Mouse (Mus musculus) MEL (cell line): ENCODE measurements around the gene Kif19a. TPM values are rescaled to one million over a fixed set of nuclear protein-coding genes. Genes with fewer than 3 reads are reported as not detected.

Experiments used
- DNase-seq: peaks from one replicate; pipeline ENCODE4 v3.0.0; 2011; ENCODE audit warnings: low read depth, low spot score
- H3K27ac ChIP-seq: 2 replicates; pipeline ENCODE4 v1.5.1; 2012; ENCODE audit warnings: low read depth, mild to moderate bottlenecking, control low read depth, low read length, moderate library complexity; ENCODE audit not compliant: control insufficient read depth
- H3K27me3 ChIP-seq, 2 experiments: fragments of 150-350 bp in 1 of 2; sonication (generic) in 1 of 2; 2 replicates each; pipeline ENCODE4 v1.6.1; 2012; ENCODE audit warnings: low read length in 2 of 2, mild to moderate bottlenecking in 2 of 2, improper control_type of control experiment in 1 of 2, moderate library complexity in 1 of 2; ENCODE audit not compliant: insufficient read depth in 2 of 2, control insufficient read depth in 1 of 2
- H3K36me3 ChIP-seq, 2 experiments: 2 replicates each; pipeline ENCODE4 v1.6.1; 2012 to 2014; ENCODE audit warnings: low read length in 2 of 2, improper control_type of control experiment in 1 of 2, inconsistent platforms in 1 of 2, mild to moderate bottlenecking in 1 of 2; ENCODE audit not compliant: insufficient read depth in 2 of 2, control insufficient read depth in 1 of 2
- H3K4me1 ChIP-seq, 2 experiments: fragments of 150-350 bp in 1 of 2; sonication (generic) in 1 of 2; 2 replicates each; pipeline ENCODE4 v1.6.1; 2012; ENCODE audit warnings: low read length in 2 of 2, improper control_type of control experiment in 1 of 2, mild to moderate bottlenecking in 1 of 2; ENCODE audit not compliant: insufficient read depth in 2 of 2, control insufficient read depth in 1 of 2
- H3K4me3 ChIP-seq, 2 experiments: fragments of 150-350 bp in 1 of 2; sonication (generic) in 1 of 2; 2 replicates each; pipeline ENCODE4 v1.5.1; 2012; ENCODE audit warnings: low read depth in 2 of 2, low read length in 2 of 2, mild to moderate bottlenecking in 2 of 2, moderate library complexity in 2 of 2, control low read depth in 1 of 2, improper control_type of control experiment in 1 of 2; ENCODE audit not compliant: control insufficient read depth in 1 of 2, insufficient read depth in 1 of 2
- H3K79me2 ChIP-seq: 2 replicates; pipeline ENCODE4 v1.6.1; 2012; ENCODE audit warnings: mild to moderate bottlenecking, low read length, moderate library complexity; ENCODE audit not compliant: control insufficient read depth, poor library complexity, insufficient read depth
- H3K9ac ChIP-seq: 2 replicates; pipeline ENCODE4 v1.6.1; 2012; ENCODE audit warnings: low read depth, mild to moderate bottlenecking, control low read depth, low read length, moderate library complexity; ENCODE audit not compliant: control insufficient read depth, poor library complexity, severe bottlenecking
- H3K9me3 ChIP-seq: fragments of 150-350 bp; sonication (generic); replicated peaks from 2 replicates; pipeline ENCODE4 v1.6.1; 2012; ENCODE audit warnings: mild to moderate bottlenecking, low read length, improper control_type of control experiment, moderate library complexity; ENCODE audit not compliant: insufficient read depth
- BHLHE40 ChIP-seq: IDR thresholded peaks from 2 replicates; pipeline ENCODE4 v1.6.1; 2012; ENCODE audit warnings: low read depth, mild to moderate bottlenecking, inconsistent platforms, low read length, improper control_type of control experiment, borderline replicate concordance
- CHD1 ChIP-seq: IDR thresholded peaks from 2 replicates; pipeline ENCODE4 v1.6.1; 2012; ENCODE audit warnings: low read depth, mild to moderate bottlenecking, inconsistent platforms, low read length, improper control_type of control experiment
- CTCF ChIP-seq, 3 experiments: IDR thresholded peaks in 2 of 3; conservative IDR thresholded peaks in 1 of 3; 2 replicates each; pipeline ENCODE4 v1.5.1; 2011 to 2012; ENCODE audit warnings: low read length in 3 of 3, low read depth in 2 of 3, mild to moderate bottlenecking in 2 of 3, improper control_type of control experiment in 1 of 3, inconsistent platforms in 1 of 3, mixed read lengths in 1 of 3, moderate library complexity in 1 of 3; ENCODE audit not compliant: control insufficient read depth in 1 of 3, insufficient read depth in 1 of 3, poor library complexity in 1 of 3, severe bottlenecking in 1 of 3
- ELF1 ChIP-seq: IDR thresholded peaks from 2 replicates; pipeline ENCODE4 v1.6.1; 2014; ENCODE audit warnings: low read depth, mild to moderate bottlenecking, inconsistent platforms, low read length, improper control_type of control experiment, moderate library complexity
- EP300 ChIP-seq, 2 experiments: IDR thresholded peaks; 2 replicates each; pipeline ENCODE4 v1.6.1; 2011; ENCODE audit warnings: improper control_type of control experiment in 2 of 2, low read length in 2 of 2, low read depth in 1 of 2, mild to moderate bottlenecking in 1 of 2
- GABPA ChIP-seq: IDR thresholded peaks from 2 replicates; pipeline ENCODE4 v1.6.1; 2012; ENCODE audit warnings: low read depth, mild to moderate bottlenecking, inconsistent platforms, low read length, improper control_type of control experiment, moderate library complexity
- GATA1 ChIP-seq: IDR thresholded peaks from 2 replicates; pipeline ENCODE4 v1.6.1; 2011; ENCODE audit warnings: low read depth, low read length, improper control_type of control experiment
- KAT2A ChIP-seq: conservative IDR thresholded peaks from 2 replicates; pipeline ENCODE4 v1.6.1; 2012; ENCODE audit warnings: low read depth, low read length, improper control_type of control experiment, inconsistent platforms
- MAFK ChIP-seq: IDR thresholded peaks from 2 replicates; pipeline ENCODE4 v1.6.1; 2011; ENCODE audit warnings: low read depth, mild to moderate bottlenecking, low read length, improper control_type of control experiment, borderline replicate concordance
- MYC ChIP-seq: IDR thresholded peaks from 2 replicates; pipeline ENCODE4 v1.6.1; 2011; ENCODE audit warnings: low read depth, mild to moderate bottlenecking, low read length, improper control_type of control experiment, moderate library complexity
- NELFE ChIP-seq: IDR thresholded peaks from 2 replicates; pipeline ENCODE4 v1.6.1; 2011; ENCODE audit warnings: low read depth, low read length, improper control_type of control experiment
- POLR2A ChIP-seq, 2 experiments: IDR thresholded peaks; 2 replicates each; pipeline ENCODE4 v1.6.1; 2011 to 2012; ENCODE audit warnings: low read length in 2 of 2, mild to moderate bottlenecking in 2 of 2, control low read depth in 1 of 2, improper control_type of control experiment in 1 of 2, low read depth in 1 of 2, moderate library complexity in 1 of 2; ENCODE audit not compliant: control insufficient read depth in 1 of 2, insufficient read depth in 1 of 2, poor library complexity in 1 of 2
- POLR2AphosphoS2 ChIP-seq: IDR thresholded peaks from 2 replicates; pipeline ENCODE4 v1.6.1; 2011; ENCODE audit warnings: low read length, improper control_type of control experiment
- RCOR1 ChIP-seq: IDR thresholded peaks from 2 replicates; pipeline ENCODE4 v1.6.1; 2012; ENCODE audit warnings: low read depth, mild to moderate bottlenecking, inconsistent platforms, low read length, improper control_type of control experiment
- SIN3A ChIP-seq: IDR thresholded peaks from 2 replicates; pipeline ENCODE4 v1.6.1; 2012; ENCODE audit warnings: low read length, improper control_type of control experiment, inconsistent platforms
- SMC3 ChIP-seq: IDR thresholded peaks from 2 replicates; pipeline ENCODE4 v1.6.1; 2011; ENCODE audit warnings: low read depth, low read length, improper control_type of control experiment
- TAL1 ChIP-seq: IDR thresholded peaks from 2 replicates; pipeline ENCODE4 v1.6.1; 2012; ENCODE audit warnings: mild to moderate bottlenecking, inconsistent platforms, low read length, moderate library complexity, mixed read lengths
- TBP ChIP-seq: IDR thresholded peaks from 2 replicates; pipeline ENCODE4 v1.8.0; 2011; ENCODE audit warnings: low read depth, low read length, improper control_type of control experiment
- TCF12 ChIP-seq: IDR thresholded peaks from 2 replicates; pipeline ENCODE4 v1.6.1; 2014; ENCODE audit warnings: low read depth, mild to moderate bottlenecking, inconsistent platforms, low read length, improper control_type of control experiment, moderate library complexity
- UBTF ChIP-seq: IDR thresholded peaks from 2 replicates; pipeline ENCODE4 v1.6.1; 2012; ENCODE audit warnings: low read depth, mild to moderate bottlenecking, inconsistent platforms, low read length, improper control_type of control experiment, moderate library complexity, borderline replicate concordance; ENCODE audit not compliant: insufficient read depth
- USF2 ChIP-seq, 2 experiments: IDR thresholded peaks; 2 replicates each; pipeline ENCODE4 v1.6.1; 2011 to 2012; ENCODE audit warnings: improper control_type of control experiment in 2 of 2, low read length in 2 of 2, borderline replicate concordance in 1 of 2, inconsistent platforms in 1 of 2, low read depth in 1 of 2, mild to moderate bottlenecking in 1 of 2; ENCODE audit not compliant: insufficient read depth in 1 of 2
- ZC3H11A ChIP-seq: IDR thresholded peaks from 2 replicates; pipeline ENCODE4 v1.6.1; 2012; ENCODE audit warnings: low read depth, mild to moderate bottlenecking, inconsistent platforms, low read length, improper control_type of control experiment
- ZMIZ1 ChIP-seq: IDR thresholded peaks from 2 replicates; pipeline ENCODE4 v1.6.1; 2012; ENCODE audit warnings: low read depth, mild to moderate bottlenecking, inconsistent platforms, low read length, improper control_type of control experiment, moderate library complexity
- ZNF384 ChIP-seq: IDR thresholded peaks from 2 replicates; pipeline ENCODE4 v1.6.1; 2012; ENCODE audit warnings: low read depth, mild to moderate bottlenecking, inconsistent platforms, low read length, improper control_type of control experiment
- polyA plus RNA-seq, 2 experiments: library from polyadenylated mRNA; stranded (reverse) in 1 of 2; unstranded in 1 of 2; fragments of >175 nt in 1 of 2; fragments of >200 nt in 1 of 2; gene quantifications; 2 replicates each; pipeline versions ENCODE4 v1.2.1 to v1.2.4; 2012; ENCODE audit warnings: low replicate concordance in 2 of 2, low read depth in 1 of 2; ENCODE audit not compliant: insufficient read length in 2 of 2, insufficient read depth in 1 of 2, missing spikeins in 1 of 2
- total RNA-seq: library from RNA; depleted of rRNA; stranded (reverse); fragments of 300-350 nt; gene quantifications from 2 replicates; pipeline ENCODE4 v1.2.3, GENCODE M21; 2012

Kif19a gene
- total and polyA plus RNA-seq, 3 experiments, result not detected

DNA sequence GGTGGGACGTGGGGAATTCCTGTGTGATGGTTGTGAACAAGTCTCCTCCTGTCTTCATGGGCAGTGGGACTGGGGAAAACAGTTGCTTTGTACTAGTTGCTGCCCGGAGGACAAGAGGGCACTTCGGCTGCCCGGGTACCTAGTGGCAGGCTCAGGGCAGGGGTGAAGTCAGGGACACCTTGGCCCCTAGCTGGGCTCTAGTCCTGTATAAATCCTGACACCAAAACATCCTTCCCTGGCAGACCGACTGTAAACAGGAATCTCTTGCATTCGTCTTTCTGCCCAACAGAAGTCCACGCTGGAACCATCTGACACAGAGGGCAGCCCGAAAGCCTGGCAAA, 65.2 kb downstream of the Kif19a start:
- Histone ChIP-seq H3K27me3 (no peaks in the 10 kb centered on the region), H3K4me1 (no peaks in the 10 kb centered on the region), H3K27ac (no peak overlapping the region), H3K4me3 (no peak overlapping the region), H3K9ac (no peak overlapping the region), H3K9me3 (no peaks in the 10 kb centered on the region), H3K36me3 (no peaks in the 10 kb centered on the region), H3K79me2 (no peaks in the 10 kb centered on the region)
- TF ChIP-seq MYC, result no peak
- TF ChIP-seq TCF12, result no peak
- no peak for TF ChIP-seq KAT2A
- no peak for TF ChIP-seq EP300 (IDR thresholded peaks at IDR 0.05; ENCODE audit: low read depth in 1 of 2, low read length in 2 of 2)
- TF ChIP-seq TAL1, result no peak
- no peak for TF ChIP-seq SMC3
- no peak for TF ChIP-seq CTCF (IDR thresholded peaks at IDR 0.05 in 2 of 3, conservative IDR thresholded peaks at IDR 0.05 in 1 of 3; ENCODE audit: control insufficient read depth in 1 of 3, insufficient read depth in 1 of 3, low read depth in 2 of 3, low read length in 3 of 3, poor library complexity in 1 of 3, severe bottlenecking in 1 of 3)
- no peak for TF ChIP-seq ZMIZ1
- TF ChIP-seq POLR2A (IDR thresholded peaks at IDR 0.05; ENCODE audit: control insufficient read depth in 1 of 2, insufficient read depth in 1 of 2, low read depth in 1 of 2, low read length in 2 of 2, poor library complexity in 1 of 2), result no peak
- no peak for TF ChIP-seq ZC3H11A
- TF ChIP-seq NELFE, result no peak
- no peak for TF ChIP-seq MAFK
- no peak for DNase-seq

DNA sequence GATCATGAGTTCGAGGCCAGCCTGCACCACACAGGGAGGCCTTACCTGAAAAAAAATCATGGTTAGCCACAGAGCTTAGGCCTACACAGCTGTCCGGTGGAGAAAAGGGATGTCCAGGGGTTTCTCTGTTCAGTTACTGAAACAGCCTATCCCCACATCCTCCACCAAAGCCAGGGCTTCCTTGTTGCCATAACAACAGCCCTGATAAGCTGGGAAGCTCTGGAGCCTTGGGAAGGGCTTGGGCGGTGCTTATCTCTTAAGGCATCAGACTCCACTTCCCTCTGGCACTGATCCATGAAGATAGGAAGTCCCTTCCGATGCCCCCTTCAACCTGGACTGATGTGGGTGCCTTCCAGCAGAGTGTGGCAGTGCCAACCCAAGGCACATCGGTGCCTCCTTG, 68.0 kb downstream of the Kif19a start:
- Histone ChIP-seq H3K27me3 (no peaks in the 10 kb centered on the region), H3K4me3 (no peak overlapping the region), H3K27ac (no peak overlapping the region), H3K9me3 (no peaks in the 10 kb centered on the region), H3K36me3 (no peaks in the 10 kb centered on the region), H3K4me1 (no peaks in the 10 kb centered on the region), H3K9ac (no peak overlapping the region), H3K79me2 (no peaks in the 10 kb centered on the region)
- TF ChIP-seq TCF12 (no peak), ZNF384 (no peak), ELF1 (no peak), MAFK (no peak), UBTF (no peak), POLR2AphosphoS2 (no peak), GABPA (no peak), TBP (no peak), USF2 (IDR thresholded peaks at IDR 0.05; ENCODE audit: borderline replicate concordance in 1 of 2, insufficient read depth in 1 of 2, low read depth in 1 of 2, low read length in 2 of 2) (no peak), BHLHE40 (no peak), CHD1 (no peak), SIN3A (no peak), EP300 (IDR thresholded peaks at IDR 0.05; ENCODE audit: low read depth in 1 of 2, low read length in 2 of 2) (no peak), GATA1 (no peak), NELFE (no peak), CTCF (IDR thresholded peaks at IDR 0.05 in 2 of 3, conservative IDR thresholded peaks at IDR 0.05 in 1 of 3; ENCODE audit: control insufficient read depth in 1 of 3, insufficient read depth in 1 of 3, low read depth in 2 of 3, low read length in 3 of 3, poor library complexity in 1 of 3, severe bottlenecking in 1 of 3) (no peak), RCOR1 (no peak)
- TF ChIP-seq, all 39 proteins: peak for 0
- no peak for DNase-seq
